Comparison of ENCODE assay signal across 23 mouse cellular contexts in genomic region chr12:3420519-3420918, GRCm38 (mm10).
"Had no signal": no experiment of that assay in that cellular context is flagged by ENCODE, and none has a peak within 500 bp of the region (broad histone marks: within the 10 kb centered on the region; RNA-seq: fewer than 3 reads in every experiment).

No protein-coding gene starts in this region.

- H3K9me3 ChIP-seq: heart, embryonic 10.5 days; heart, embryonic 12.5 days; hindbrain, embryonic 10.5 days; hindbrain, embryonic 12.5 days; intestine, embryonic 15.5 days; limb, embryonic 10.5 days; limb, embryonic 12.5 days had no signal

- H3K4me3 ChIP-seq: heart, embryonic 10.5 days; heart, embryonic 12.5 days; hindbrain, embryonic 10.5 days; hindbrain, embryonic 12.5 days; intestine, embryonic 15.5 days; layer of hippocampus, adult 2 months; left cerebral cortex, adult 2 months; limb, embryonic 10.5 days; limb, embryonic 12.5 days had no signal

- ATAC-seq: hindbrain, embryonic 16.5 days; inflammation-experienced regulatory T-cells, adult 6 months; intestine, embryonic 15.5 days; intestine, postnatal 0 days had no signal

- H3K27me3 ChIP-seq: heart, embryonic 12.5 days; hindbrain, embryonic 12.5 days; intestine, embryonic 15.5 days; limb, embryonic 12.5 days had no signal

- H3K27ac ChIP-seq: heart, embryonic 10.5 days; hindbrain, embryonic 10.5 days; hindbrain, embryonic 12.5 days; hindbrain, embryonic 14.5 days; intestine, embryonic 15.5 days; layer of hippocampus, adult 2 months; left cerebral cortex, adult 2 months; limb, embryonic 10.5 days; limb, embryonic 12.5 days had no signal

- DNase-seq: gastrocnemius, postnatal 14 days; gastrocnemius, postnatal 36 days; heart, postnatal 10 days; heart, postnatal 4 days; kidney, adult 18-20 months; kidney, adult 8-10 months; kidney, postnatal 10 days; kidney, postnatal 25 days; kidney, postnatal 4 days; liver had no signal
